Mouse (Mus musculus) brain, embryonic 14.5 days (tissue): ENCODE data around the gene Gm10961.

Experiments
- CTCF ChIP-seq: fragments of 200-500 bp; IDR thresholded peaks from 2 replicates; pipeline ENCODE4 v1.5.1; 2012; ENCODE audit warnings: inconsistent platforms, mild to moderate bottlenecking, moderate library complexity, borderline replicate concordance; ENCODE audit not compliant: insufficient read depth, insufficient read length; ENCODE audit errors: extremely low read depth
- POLR2A ChIP-seq: fragments of 200-500 bp; IDR thresholded peaks from 2 replicates; pipeline ENCODE4 v1.6.1; 2012; ENCODE audit warnings: mild to moderate bottlenecking, inconsistent platforms, borderline replicate concordance; ENCODE audit not compliant: poor library complexity, insufficient read depth, insufficient read length, severe bottlenecking; ENCODE audit errors: extremely low read depth

GRCm38 (mm10) chr3:107594662-107595263 is 36.4 kb upstream of the Gm10961 start, which contains the start of gene Alx3:
- TF ChIP-seq POLR2A (no peak), CTCF (no peak)
